Mouse (Mus musculus) common myeloid progenitor, adult 5-6 weeks (primary cell): ENCODE measurements around the gene Olfr1208. TPM values are rescaled to one million over a fixed set of nuclear protein-coding genes. Genes with fewer than 3 reads are reported as not detected.

Experiments used
- ATAC-seq: replicated peaks from 2 replicates; pipeline ENCODE4 v1.8.0; 2016; ENCODE audit warnings: low read depth, mild to moderate bottlenecking, moderate TSS enrichment, inconsistent platforms; ENCODE audit not compliant: poor library complexity, severe bottlenecking
- total RNA-seq: library from RNA; stranded (forward); fragments of 200-1000, 187-1606 nt; gene quantifications from 2 replicates; pipeline ENCODE4 v1.2.3, GENCODE M21; 2017

The Olfr1208 gene
- total RNA-seq, result not detected in 2 replicates

DNA sequence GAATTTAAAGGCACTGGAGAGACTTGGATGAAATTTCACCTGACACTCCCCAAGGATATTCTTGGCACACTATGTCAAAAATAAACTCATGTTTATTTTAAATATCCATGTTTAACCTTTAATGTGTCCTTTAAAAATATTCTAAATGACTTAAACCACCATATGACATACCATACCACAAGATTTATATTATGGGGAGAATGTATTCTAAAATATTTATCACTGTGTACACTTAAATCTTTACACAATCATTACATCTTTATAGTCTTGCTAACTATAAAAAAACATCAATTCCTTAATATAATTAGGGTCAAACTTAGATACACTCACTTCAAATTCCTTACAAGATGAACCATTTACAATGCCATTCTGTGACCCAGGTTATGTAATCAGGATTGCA lies at the start of gene Olfr1208:
Olfr1208 (minus strand) TSS at position 101 of the 400 bp plus-strand sequence.
- ATAC-seq, result no peak

DNA sequence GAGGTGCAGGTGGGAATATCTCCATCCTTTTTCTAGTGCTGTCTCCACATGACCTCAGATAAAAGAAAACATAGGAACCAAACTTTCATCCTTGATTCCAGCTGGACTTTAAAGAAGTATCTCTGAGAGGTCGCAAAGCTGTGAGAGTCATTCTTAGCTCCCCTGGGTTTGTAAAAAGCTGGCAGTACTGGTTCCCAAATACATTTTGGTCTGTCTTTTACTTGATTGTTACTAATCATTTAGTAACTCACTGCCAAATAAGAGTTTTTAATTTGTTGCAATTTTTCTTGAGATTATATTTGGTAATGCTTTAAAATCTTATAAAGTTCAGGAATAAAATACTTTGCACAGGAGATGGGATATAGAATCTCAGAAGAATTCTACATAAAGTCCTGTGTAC lies 35.9 kb upstream of the Olfr1208 start, which contains the start of gene Olfr1211:
Olfr1211 (minus strand) TSS at position 101 of the 400 bp plus-strand sequence.
- no peak for ATAC-seq

DNA sequence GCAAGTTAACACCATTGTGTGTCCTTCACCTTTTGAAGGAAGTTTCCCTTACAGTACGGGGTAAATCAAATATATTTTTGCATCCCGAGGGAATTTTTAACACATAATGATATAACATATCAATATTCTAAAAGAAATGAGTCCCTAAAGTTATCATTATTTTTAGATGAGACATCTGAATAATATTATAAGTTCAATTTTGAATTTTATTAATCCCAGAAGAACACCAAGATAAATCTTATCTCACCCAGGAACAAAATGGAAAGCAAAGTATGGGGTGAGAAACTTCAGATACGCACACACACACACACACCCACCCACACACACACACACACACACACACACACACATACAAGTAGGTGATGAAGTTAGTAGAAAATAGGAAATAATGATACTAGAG lies 12.9 kb upstream of the Olfr1208 start, which contains the start of gene Olfr1209:
Olfr1209 (minus strand) TSS at position 101 of the 400 bp plus-strand sequence.
- ATAC-seq, result no peak

DNA sequence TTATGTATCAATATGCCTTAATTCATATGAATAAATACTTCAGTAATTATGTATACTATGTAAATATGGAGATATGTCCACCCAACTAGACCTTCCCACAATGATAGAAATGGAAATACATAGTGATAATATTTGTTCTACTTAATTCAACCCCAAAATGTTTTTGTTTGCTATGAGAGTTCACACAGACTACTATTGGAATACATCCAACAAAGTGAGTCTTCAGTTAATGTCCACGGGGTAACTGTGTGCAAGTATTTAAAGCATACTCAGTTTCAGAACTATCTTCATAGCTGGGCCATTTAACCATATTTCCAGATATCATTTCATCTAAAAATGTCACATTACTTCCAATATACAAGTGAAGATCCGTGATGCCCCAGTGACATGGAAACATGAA lies 39.2 kb downstream of the Olfr1208 start, which contains the start of gene Olfr1206:
Olfr1206 (plus strand) TSS at position 301 of the 400 bp plus-strand sequence.
- no peak for ATAC-seq

DNA sequence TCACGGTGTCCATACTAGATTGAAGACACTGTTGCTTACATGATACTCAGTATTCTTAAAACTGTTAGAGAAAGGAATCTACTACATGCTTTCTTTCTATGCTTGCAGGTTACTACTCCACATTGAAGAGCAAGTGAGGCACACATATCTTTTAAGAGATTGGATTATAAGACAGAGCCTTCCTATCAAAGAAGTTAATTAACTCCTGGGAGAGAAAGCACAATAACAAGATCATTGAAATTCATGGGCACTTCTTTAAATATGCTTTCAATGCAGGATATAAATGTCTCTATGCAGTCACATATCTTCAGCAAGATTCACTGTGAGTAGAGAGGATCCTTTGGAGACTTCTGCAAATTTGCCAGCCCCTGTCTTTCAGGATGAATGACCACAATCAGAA lies 53.1 kb downstream of the Olfr1208 start, which contains the start of gene Olfr1204:
Olfr1204 (plus strand) TSS at position 301 of the 400 bp plus-strand sequence.
- no peak for ATAC-seq

Other genes starting within 250 kb of the Olfr1208 start
- not detected in 2 replicates for gene Olfr1193, start 226.7 kb downstream of the Olfr1208 start, total RNA-seq
- gene Olfr1195, start 213.1 kb downstream of the Olfr1208 start, total RNA-seq, result not detected in 2 replicates
- gene Olfr1196, start 197.7 kb downstream of the Olfr1208 start, total RNA-seq, result not detected in 2 replicates
- gene Olfr1197, start 169.9 kb downstream of the Olfr1208 start, total RNA-seq, result not detected in 2 replicates
- not detected in 2 replicates for gene Olfr1198, start 150.9 kb downstream of the Olfr1208 start, total RNA-seq
- not detected in 2 replicates for gene Olfr1199, start 141.8 kb downstream of the Olfr1208 start, total RNA-seq
- gene Olfr1200, start 131.8 kb downstream of the Olfr1208 start, total RNA-seq, result not detected in 2 replicates
- gene Olfr1201, start 109.3 kb downstream of the Olfr1208 start, total RNA-seq, result not detected in 2 replicates
- gene Olfr1202, start 87.8 kb downstream of the Olfr1208 start, total RNA-seq, result not detected in 2 replicates
- not detected in 2 replicates for gene Olfr1205, start 72.6 kb downstream of the Olfr1208 start, total RNA-seq
- gene Olfr1204, start 53.0 kb downstream of the Olfr1208 start, total RNA-seq, result not detected in 2 replicates
- not detected in 2 replicates for gene Olfr1206, start 39.1 kb downstream of the Olfr1208 start, total RNA-seq
- gene Olfr1209, start 12.8 kb upstream of the Olfr1208 start, total RNA-seq, result not detected in 2 replicates
- not detected in 2 replicates for gene Olfr1211, start 35.8 kb upstream of the Olfr1208 start, total RNA-seq
- not detected in 2 replicates for gene Olfr1212, start 51.7 kb upstream of the Olfr1208 start, total RNA-seq
- gene Gm13762, start 78.0 kb upstream of the Olfr1208 start, total RNA-seq, result not detected in 2 replicates
- gene Olfr1214, start 90.3 kb upstream of the Olfr1208 start, total RNA-seq, result not detected in 2 replicates
- gene Olfr1215, start 104.7 kb upstream of the Olfr1208 start, total RNA-seq, result not detected in 2 replicates
- gene Olfr1216, start 116.0 kb upstream of the Olfr1208 start, total RNA-seq, result not detected in 2 replicates
- gene Olfr1217, start 129.8 kb upstream of the Olfr1208 start, total RNA-seq, result not detected in 2 replicates
- not detected in 2 replicates for gene Olfr1218, start 158.9 kb upstream of the Olfr1208 start, total RNA-seq
- not detected in 2 replicates for gene Olfr1219, start 181.2 kb upstream of the Olfr1208 start, total RNA-seq
- not detected in 2 replicates for gene Olfr1220, start 204.5 kb upstream of the Olfr1208 start, total RNA-seq
- gene Olfr1221, start 215.0 kb upstream of the Olfr1208 start, total RNA-seq, result not detected in 2 replicates
- gene Olfr1222, start 230.7 kb upstream of the Olfr1208 start, total RNA-seq, result not detected in 2 replicates
- not detected in 2 replicates for gene Olfr1223, start 249.2 kb upstream of the Olfr1208 start, total RNA-seq